Mouse (Mus musculus) hindbrain, embryonic 16.5 days (tissue): Measurements from ENCODE around the gene Fstl4. TPM values are rescaled to one million over a fixed set of nuclear protein-coding genes. Genes with fewer than 3 reads are reported as not detected.

Source experiments
- ATAC-seq: fragments of 200-750 bp; cut with Nextera tagmentation; 2 replicates; pipeline ENCODE4 v1.8.0; 2017; ENCODE audit warnings: moderate TSS enrichment, moderate library complexity
- H3K27ac ChIP-seq: fragments of 300-500 bp; sonication (generic); 2 replicates; pipeline ENCODE4 v1.5.1; 2014; ENCODE audit warnings: low read depth, mild to moderate bottlenecking, control low read depth, low read length, moderate library complexity
- H3K27me3 ChIP-seq: fragments of 300-500 bp; sonication (generic); replicated peaks from 2 replicates; pipeline ENCODE4 v1.6.1; 2014; ENCODE audit warnings: low read length; ENCODE audit not compliant: control insufficient read depth, insufficient read depth
- H3K36me3 ChIP-seq: fragments of 300-500 bp; sonication (generic); 2 replicates; pipeline ENCODE4 v1.6.1; 2014; ENCODE audit warnings: mild to moderate bottlenecking, low read length, moderate library complexity, mixed read lengths; ENCODE audit not compliant: control insufficient read depth, insufficient read depth
- H3K4me1 ChIP-seq: fragments of 300-500 bp; sonication (generic); 2 replicates; pipeline ENCODE4 v1.6.1; 2014; ENCODE audit warnings: low read depth, low read length; ENCODE audit not compliant: control insufficient read depth, insufficient read depth
- H3K4me2 ChIP-seq: fragments of 300-500 bp; sonication (generic); 2 replicates; pipeline ENCODE4 v1.6.1; 2014; ENCODE audit warnings: mild to moderate bottlenecking, low read length, control low read depth, moderate library complexity
- H3K4me3 ChIP-seq: fragments of 300-500 bp; sonication (generic); 2 replicates; pipeline ENCODE4 v1.5.1; 2014; ENCODE audit warnings: mild to moderate bottlenecking, low read length, control low read depth, moderate library complexity
- H3K9ac ChIP-seq: fragments of 300-500 bp; sonication (generic); 2 replicates; pipeline ENCODE4 v1.6.1; 2014; ENCODE audit warnings: low read depth, mild to moderate bottlenecking, control low read depth, low read length, moderate library complexity
- H3K9me3 ChIP-seq: fragments of 300-500 bp; sonication (generic); 2 replicates; pipeline ENCODE4 v1.6.1; 2014; ENCODE audit warnings: mild to moderate bottlenecking, low read length, moderate library complexity; ENCODE audit not compliant: control insufficient read depth
- whole genome bisulfite sequencing: fragments of 180-500 bp; shearing (Covaris S2); extraction: QIAGEN DNeasy Blood & Tissue Kit; methylation state at CpG from one replicate; pipeline ENCODE4 v1.1.7; 2014; 5-methylcytosine and 5-hydroxymethylcytosine counted together
- polyA plus RNA-seq: library from polyadenylated mRNA; unstranded; fragments of >200 nt; fragmentation: Nextera tagmentation; extraction: Ambion mirVana; gene quantifications from 2 replicates; pipeline ENCODE4 v1.2.1, GENCODE M21; 2015

Gene Fstl4
- polyA plus RNA-seq, 1 experiment from 2014 or later: 14.2 TPM

- Histone ChIP-seq H3K4me2 (no peak overlapping the region), H3K4me3 (no peak overlapping the region), H3K9ac (no peak overlapping the region), H3K27me3 (no peaks in the 10 kb centered on the region), H3K27ac (no peak overlapping the region), H3K4me1 (no peaks in the 10 kb centered on the region), H3K36me3 (no peaks in the 10 kb centered on the region), H3K9me3 (no peaks in the 10 kb centered on the region)
- no peak for ATAC-seq
- WGBS: 26% methylated on average over 9 of the region's 9 CpGs
Measured at GRCm38 (mm10) chr11:52739187-52739586, 25.2 kb upstream of the Fstl4 start.

GRCm38 (mm10) chr11:52740466-52740865 lies 24.0 kb upstream of the Fstl4 start:
- H3K27ac ChIP-seq: no peak overlapping the region
- no peak for ATAC-seq
- H3K4me2 ChIP-seq: no peak overlapping the region
- no peaks in the 10 kb centered on the region for H3K9me3 ChIP-seq
- H3K27me3 ChIP-seq: no peaks in the 10 kb centered on the region
- no peaks in the 10 kb centered on the region for H3K36me3 ChIP-seq
- no peak overlapping the region for H3K9ac ChIP-seq
- H3K4me3 ChIP-seq: no peak overlapping the region
- no peaks in the 10 kb centered on the region for H3K4me1 ChIP-seq

GRCm38 (mm10) chr11:52743956-52744355 lies 20.5 kb upstream of the Fstl4 start:
- H3K4me2 ChIP-seq: no peak overlapping the region
- no peak for ATAC-seq
- no peaks in the 10 kb centered on the region for H3K9me3 ChIP-seq
- no peaks in the 10 kb centered on the region for H3K4me1 ChIP-seq
- no peaks in the 10 kb centered on the region; the same call in 1 of the 2 replicates for H3K27me3 ChIP-seq
- H3K9ac ChIP-seq: no peak overlapping the region
- no peak overlapping the region for H3K27ac ChIP-seq
- H3K4me3 ChIP-seq: no peak overlapping the region
- H3K36me3 ChIP-seq: no peaks in the 10 kb centered on the region

- WGBS: 72% methylated on average over 9 of the region's 9 CpGs
- H3K36me3 ChIP-seq: no peaks in the 10 kb centered on the region
- no peak overlapping the region for H3K27ac ChIP-seq
- H3K27me3 ChIP-seq: no peaks in the 10 kb centered on the region; the same call in 1 of the 2 replicates
- ATAC-seq: no peak
- no peaks in the 10 kb centered on the region for H3K4me1 ChIP-seq
- H3K9me3 ChIP-seq: no peaks in the 10 kb centered on the region
- no peak overlapping the region for H3K9ac ChIP-seq
- H3K4me2 ChIP-seq: no peak overlapping the region
- H3K4me3 ChIP-seq: no peak overlapping the region
Measured at GRCm38 (mm10) chr11:52744593-52745450, 19.6 kb upstream of the Fstl4 start.

- Histone ChIP-seq H3K4me2 (no peak overlapping the region), H3K9me3 (no peaks in the 10 kb centered on the region), H3K36me3 (no peaks in the 10 kb centered on the region), H3K27me3 (no peaks in the 10 kb centered on the region; the same call in 1 of the 2 replicates), H3K4me1 (no peaks in the 10 kb centered on the region), H3K4me3 (no peak overlapping the region), H3K27ac (no peak overlapping the region), H3K9ac (no peak overlapping the region)
- WGBS: 71% methylated on average over 7 of the region's 7 CpGs
- ATAC-seq: no peak
Measured at GRCm38 (mm10) chr11:52747206-52747605, 17.2 kb upstream of the Fstl4 start.

GRCm38 (mm10) chr11:52747766-52748456 lies 16.5 kb upstream of the Fstl4 start:
- 18% methylated on average over 6 of the region's 6 CpGs for WGBS

GRCm38 (mm10) chr11:52749988-52750387 lies 14.4 kb upstream of the Fstl4 start:
- H3K27ac ChIP-seq: no peak overlapping the region

More at GRCm38 (mm10) chr11:52747766-52748456, 16.5 kb upstream of the Fstl4 start:
- no peak for ATAC-seq
- no peaks in the 10 kb centered on the region for H3K36me3 ChIP-seq
- no peaks in the 10 kb centered on the region for H3K9me3 ChIP-seq
- no peak overlapping the region for H3K4me3 ChIP-seq
- H3K9ac ChIP-seq: no peak overlapping the region
- no peaks in the 10 kb centered on the region for H3K4me1 ChIP-seq
- no peak overlapping the region for H3K4me2 ChIP-seq
- no peaks in the 10 kb centered on the region; the same call in 1 of the 2 replicates for H3K27me3 ChIP-seq
- no peak overlapping the region for H3K27ac ChIP-seq

GRCm38 (mm10) chr11:52752524-52752923 lies 11.9 kb upstream of the Fstl4 start:
- H3K36me3 ChIP-seq: no peaks in the 10 kb centered on the region
- WGBS: 79% methylated on average over 12 of the region's 12 CpGs
- H3K27ac ChIP-seq: no peak overlapping the region
- ATAC-seq: no peak
- H3K9me3 ChIP-seq: no peaks in the 10 kb centered on the region
- no peak overlapping the region for H3K4me3 ChIP-seq
- H3K4me1 ChIP-seq: no peaks in the 10 kb centered on the region
- H3K9ac ChIP-seq: no peak overlapping the region
- no peaks in the 10 kb centered on the region; the same call in 1 of the 2 replicates for H3K27me3 ChIP-seq
- no peak overlapping the region for H3K4me2 ChIP-seq

More at GRCm38 (mm10) chr11:52749988-52750387, 14.4 kb upstream of the Fstl4 start:
- H3K36me3 ChIP-seq: no peaks in the 10 kb centered on the region
- no peaks in the 10 kb centered on the region; the same call in 1 of the 2 replicates for H3K27me3 ChIP-seq
- no peaks in the 10 kb centered on the region for H3K9me3 ChIP-seq
- no peak for ATAC-seq
- WGBS: 90% methylated on average over 6 of the region's 6 CpGs
- H3K4me3 ChIP-seq: no peak overlapping the region
- H3K4me1 ChIP-seq: no peaks in the 10 kb centered on the region
- no peak overlapping the region for H3K9ac ChIP-seq
- no peak overlapping the region for H3K4me2 ChIP-seq

GRCm38 (mm10) chr11:52753261-52753660 lies 11.2 kb upstream of the Fstl4 start:
- no peaks in the 10 kb centered on the region for H3K9me3 ChIP-seq
- no peak overlapping the region for H3K9ac ChIP-seq
- no peaks in the 10 kb centered on the region for H3K27me3 ChIP-seq
- H3K4me3 ChIP-seq: no peak overlapping the region
- H3K4me1 ChIP-seq: no peaks in the 10 kb centered on the region
- no peak overlapping the region for H3K4me2 ChIP-seq
- 35% methylated on average over 4 of the region's 4 CpGs for WGBS
- H3K36me3 ChIP-seq: no peaks in the 10 kb centered on the region
- ATAC-seq: no peak
- H3K27ac ChIP-seq: no peak overlapping the region
